Mouse (Mus musculus) gastrocnemius, postnatal 4 days (tissue): ENCODE data around the gene Fam53b. TPM values are rescaled to one million over a fixed set of nuclear protein-coding genes. Genes with fewer than 3 reads are reported as not detected.

Source experiments
- DNase-seq, 2 experiments: peaks; one replicate each; pipeline ENCODE4 v3.0.0; 2021 to 2022; ENCODE audit warnings: low spot score in 2 of 2, mixed read lengths in 2 of 2
- long read RNA-seq, 2 experiments: library from polyadenylated mRNA; stranded (forward); transcript quantifications; one replicate each; pipeline ENCODE4 v2.0.0; 2021
- total RNA-seq, 2 experiments: library from RNA; stranded (reverse); gene quantifications; 2 replicates each; pipeline ENCODE4 v1.2.3; 2021

The Fam53b gene
- total RNA-seq = 10 to 100 TPM; 44.6 to 48.9 TPM
- long read RNA-seq, experiment 1, full-length matches to known transcripts = 3 of 23 reads
- long read RNA-seq, experiment 1, partial matches to known transcripts = 2 of 23 reads
- long read RNA-seq, experiment 1, other reads (novel, unspliced or antisense) = 18 of 23 reads
- long read RNA-seq, experiment 2, full-length matches to known transcripts = 5 of 26 reads
- long read RNA-seq, experiment 2, partial matches to known transcripts = 6 of 26 reads
- long read RNA-seq, experiment 2, other reads (novel, unspliced or antisense) = 15 of 26 reads

DNA sequence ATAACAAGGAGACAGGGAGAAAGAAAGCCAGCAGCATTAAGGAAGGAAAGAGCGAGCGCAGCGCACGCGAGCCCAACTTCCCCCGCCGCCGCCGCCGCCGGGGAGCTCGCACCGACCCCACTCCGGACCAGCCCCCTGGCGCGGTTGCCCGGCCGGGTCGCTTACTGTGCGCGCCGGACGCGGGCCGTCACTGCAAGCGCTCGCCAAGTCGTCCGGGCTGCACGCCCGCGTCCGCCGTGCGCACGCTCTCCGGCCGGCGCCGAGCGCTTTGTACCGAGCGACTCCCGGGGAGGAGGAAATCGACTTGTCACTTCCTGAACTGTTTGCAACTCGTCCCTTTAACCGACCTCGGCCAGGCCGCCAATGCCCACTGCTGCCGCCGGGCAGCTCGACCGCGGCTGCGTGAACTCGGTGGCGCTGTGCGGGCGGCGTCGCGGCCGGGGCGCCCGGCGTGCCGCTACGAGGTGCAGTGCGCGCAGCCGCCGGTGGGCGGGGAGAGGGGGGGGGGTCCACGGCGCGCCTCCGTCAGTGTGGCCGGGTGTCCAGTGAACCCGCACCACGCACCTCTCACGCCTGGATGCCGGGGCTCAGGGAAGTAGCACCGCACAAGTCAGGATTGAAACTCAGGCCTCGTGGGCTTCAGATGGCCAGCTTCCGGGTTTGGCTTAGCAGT is at the start of gene Fam53b:
Fam53b (minus strand) TSS at position 471 of the 673 bp plus-strand sequence.
- peak; percentile 57 to 76 for DNase-seq

DNA sequence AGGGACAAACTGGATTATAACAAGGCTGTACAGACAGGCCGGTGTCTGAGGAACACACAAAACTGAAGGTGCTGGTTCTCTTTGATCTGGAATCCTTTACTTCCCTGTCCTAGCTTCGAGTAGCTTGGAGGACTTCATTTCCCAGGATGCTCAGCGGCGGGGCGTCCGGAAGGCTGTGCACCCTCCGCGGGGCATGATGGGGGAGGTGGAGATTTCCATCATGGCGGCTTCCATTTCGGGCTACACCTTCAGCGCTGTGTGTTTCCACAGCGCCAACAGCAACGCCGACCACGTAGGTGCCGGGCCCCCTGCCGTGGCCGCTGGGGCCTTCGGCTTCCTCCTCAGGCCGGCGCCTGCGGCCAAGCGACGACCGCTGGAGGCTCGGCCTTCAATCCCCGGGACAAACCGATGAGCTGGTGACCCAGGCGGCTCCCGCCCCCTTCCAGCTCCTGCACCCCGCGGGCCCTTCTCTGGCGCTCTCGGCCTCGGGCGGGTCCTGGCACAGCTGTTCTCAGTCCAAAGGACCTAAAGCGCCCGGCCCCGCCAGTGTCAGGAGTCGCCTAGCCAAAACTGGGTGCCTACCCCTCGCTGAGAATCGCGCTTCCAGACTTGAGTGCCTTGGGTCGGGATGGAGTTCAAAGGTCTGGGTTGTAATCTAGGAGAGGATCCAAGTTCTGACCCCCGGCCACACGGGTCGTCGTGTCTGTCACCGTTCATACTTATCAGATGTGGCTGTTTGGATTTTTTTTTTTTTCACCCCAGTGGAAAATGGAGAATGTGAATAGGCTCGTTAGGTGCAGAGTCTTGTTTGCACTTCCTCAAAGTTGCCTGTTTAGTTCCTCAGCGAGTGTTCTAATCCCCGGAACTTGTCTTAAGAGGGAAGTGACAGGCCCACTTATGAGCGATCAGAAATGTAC is 45.6 kb upstream of the Fam53b start, which contains the start of gene Abraxas2:
Abraxas2 (plus strand) TSS at position 184 of the 917 bp plus-strand sequence.
- DNase-seq = peak; percentile 73 to 88

DNA sequence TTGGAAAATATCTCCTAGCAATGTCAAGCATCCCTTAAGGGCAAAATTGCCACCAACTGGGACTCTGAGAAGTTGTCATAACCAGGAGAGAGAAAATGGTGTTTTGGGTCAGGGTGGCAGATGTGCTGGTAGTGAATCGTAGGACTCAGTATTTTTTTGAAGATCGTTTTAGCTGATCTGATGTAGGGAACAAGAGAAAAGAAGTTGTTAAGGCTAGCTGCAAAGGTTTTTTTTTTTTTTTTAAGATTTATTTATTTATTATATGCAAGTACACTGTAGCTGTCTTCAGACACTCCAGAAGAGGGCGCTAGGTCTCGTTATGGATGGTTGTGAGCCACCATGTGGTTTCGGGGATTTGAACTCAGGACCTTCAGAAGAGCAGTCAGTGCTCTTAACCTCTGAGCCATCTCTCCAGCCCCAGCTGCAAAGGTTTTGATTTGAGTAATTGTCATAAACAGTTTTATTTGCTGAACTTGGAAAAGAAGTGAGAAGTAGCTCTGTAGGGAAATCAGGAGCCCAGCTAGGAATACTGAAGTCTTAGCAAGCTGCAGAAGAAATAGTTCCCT is 44.4 kb upstream of the Fam53b start:
- DNase-seq = no peak

GRCm38 (mm10) chr7:132856083-132856482 is 42.4 kb upstream of the Fam53b start:
- no peak for DNase-seq

- DNase-seq = no peak
Observed at GRCm38 (mm10) chr7:132853946-132854345, 40.3 kb upstream of the Fam53b start.

- no peak for DNase-seq
Observed at GRCm38 (mm10) chr7:132853361-132853760, 39.7 kb upstream of the Fam53b start.

DNA sequence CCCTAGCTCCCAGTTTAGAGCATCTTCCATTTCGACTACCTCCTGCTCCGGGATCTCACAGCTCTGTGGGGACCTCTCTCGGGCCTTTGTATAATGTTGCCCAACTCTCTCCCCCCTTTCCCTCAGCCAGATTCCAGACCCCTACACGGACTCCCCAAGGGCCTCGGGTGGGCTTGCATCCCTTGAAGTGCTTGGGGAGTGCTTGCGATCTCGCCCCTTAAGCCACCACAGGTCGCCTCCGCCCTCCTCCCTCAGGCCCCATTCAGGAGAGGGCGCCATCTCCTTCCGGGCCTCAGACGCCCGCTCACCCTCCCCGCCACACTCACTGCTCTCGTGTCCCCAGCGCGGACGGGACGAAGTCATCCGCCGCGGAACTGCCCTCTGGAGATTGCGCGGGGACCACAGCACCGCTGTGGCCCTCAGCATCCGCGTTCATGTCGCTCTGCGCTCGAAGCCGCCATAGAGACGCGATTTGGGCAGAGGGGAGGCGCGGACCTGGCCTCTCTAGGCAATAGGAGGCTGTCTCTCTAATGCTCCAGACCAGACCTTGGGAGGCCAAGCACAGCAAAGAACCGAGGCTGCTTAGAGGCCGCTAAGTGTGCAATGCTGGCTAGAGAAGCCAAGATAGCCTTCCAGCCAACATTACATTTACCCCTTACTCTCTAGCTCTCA is 38.6 kb upstream of the Fam53b start, which contains the start of gene Eef1akmt2:
Eef1akmt2 (minus strand) TSS at position 501 of the 672 bp plus-strand sequence.
- peak; percentile 43 to 83 for DNase-seq

DNA sequence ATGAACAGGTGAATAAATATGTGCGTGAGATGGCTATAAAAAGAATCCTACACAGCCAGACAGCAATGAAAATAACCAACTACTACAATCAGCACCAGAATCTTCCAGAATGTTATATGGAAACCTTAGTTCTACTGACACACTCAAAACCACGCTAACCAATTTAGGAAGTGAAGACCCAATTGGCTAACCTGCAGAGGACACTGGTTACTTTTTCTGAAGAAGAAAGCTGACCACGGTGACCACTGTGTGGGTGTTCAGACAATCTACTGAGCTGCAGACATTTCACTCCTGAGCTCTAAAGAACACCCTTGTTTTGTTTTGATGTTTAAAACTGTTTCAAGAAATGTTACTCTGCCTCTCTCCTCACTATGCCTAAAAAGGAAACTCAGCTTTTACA is 29.5 kb upstream of the Fam53b start:
- no peak for DNase-seq

- DNase-seq = no peak
Observed at GRCm38 (mm10) chr7:132842455-132842854, 28.8 kb upstream of the Fam53b start.

DNA sequence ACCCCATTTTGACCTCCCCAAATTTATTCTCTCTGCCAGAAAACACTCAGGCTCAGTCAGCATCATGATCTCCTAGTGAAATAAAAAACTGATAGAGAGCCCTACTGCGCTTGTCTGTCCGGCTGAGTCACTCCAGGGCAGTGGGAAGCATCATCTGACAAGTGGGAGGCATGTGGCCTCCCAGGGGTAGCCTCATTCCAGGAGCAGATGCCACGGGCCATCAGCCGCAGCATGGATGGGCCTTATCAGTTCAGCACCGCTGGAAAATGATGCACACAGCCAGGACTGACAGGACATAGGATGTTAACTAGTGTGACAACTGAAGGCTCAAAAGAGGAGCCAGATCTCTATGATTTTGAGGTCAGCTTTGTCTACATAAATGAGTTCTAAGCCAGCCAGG is 27.6 kb upstream of the Fam53b start:
- DNase-seq = no peak

- no peak for DNase-seq
Observed at GRCm38 (mm10) chr7:132830955-132831354, 17.3 kb upstream of the Fam53b start.

GRCm38 (mm10) chr7:132824346-132825022 is 10.8 kb upstream of the Fam53b start:
- DNase-seq = no peak

DNA sequence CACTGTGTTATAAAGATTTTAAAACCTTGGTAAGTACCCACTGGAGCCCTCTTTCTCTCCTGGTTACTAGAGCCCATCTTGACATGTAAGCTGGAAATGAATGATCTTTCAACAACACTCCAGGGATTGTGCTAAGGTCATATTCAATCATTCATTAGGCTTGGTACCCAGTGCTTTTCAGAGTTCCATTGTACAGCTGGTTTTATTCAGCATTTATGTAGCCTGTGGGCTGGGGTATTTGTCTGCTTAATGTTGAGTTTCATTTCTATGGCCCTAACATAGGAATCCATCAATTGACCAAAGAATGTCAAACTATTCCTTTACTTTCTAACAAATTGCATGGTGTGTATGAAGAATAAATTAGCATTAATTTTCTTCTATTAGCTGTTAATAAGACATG is 10.1 kb upstream of the Fam53b start:
- no peak for DNase-seq

- no peak for DNase-seq
Observed at GRCm38 (mm10) chr7:132820692-132821091, 7.0 kb upstream of the Fam53b start.

DNA sequence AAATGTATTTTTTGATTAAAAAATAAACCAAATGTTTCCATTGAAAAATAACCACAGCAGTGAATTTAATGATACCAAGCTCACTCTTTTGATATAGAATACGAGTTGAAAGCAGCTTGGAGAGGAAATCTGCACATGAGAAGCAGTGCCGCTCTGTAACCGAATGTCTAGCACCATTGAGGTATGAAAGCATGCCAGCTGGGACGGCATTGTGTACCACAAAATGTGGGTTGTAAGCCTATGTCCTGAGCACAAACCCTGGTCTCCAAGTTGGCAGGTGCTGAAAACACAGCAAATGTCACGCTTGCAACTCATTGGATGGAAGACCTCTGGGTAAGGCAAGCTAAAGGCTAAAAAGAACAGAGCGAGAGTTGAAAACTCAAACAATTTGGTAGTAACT is 3.4 kb upstream of the Fam53b start:
- DNase-seq = no peak

- no peak for DNase-seq
Observed at GRCm38 (mm10) chr7:132816528-132816927, 2.8 kb upstream of the Fam53b start.

DNA sequence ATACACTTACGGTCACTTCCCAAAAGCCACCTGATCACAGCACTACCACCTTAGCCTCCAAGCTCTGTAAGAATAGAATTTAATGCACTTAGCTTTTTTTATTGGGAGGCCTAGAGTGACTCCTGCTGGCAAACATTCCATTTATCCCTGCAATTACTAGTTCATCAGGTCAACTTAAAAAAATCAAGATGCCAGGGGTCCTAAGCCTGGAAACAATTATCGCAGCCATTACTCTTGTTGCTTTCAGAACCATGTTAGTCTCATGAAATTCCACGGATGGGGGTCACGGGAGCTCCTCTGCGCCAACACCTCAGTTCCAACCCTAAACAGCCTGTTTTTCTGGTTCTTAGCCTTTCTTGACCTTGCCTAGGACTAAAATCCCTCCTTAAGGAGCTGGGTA is 1.4 kb upstream of the Fam53b start:
- DNase-seq = no peak

GRCm38 (mm10) chr7:132814089-132814450 is 384 bp upstream of the Fam53b start:
- no peak for DNase-seq

DNA sequence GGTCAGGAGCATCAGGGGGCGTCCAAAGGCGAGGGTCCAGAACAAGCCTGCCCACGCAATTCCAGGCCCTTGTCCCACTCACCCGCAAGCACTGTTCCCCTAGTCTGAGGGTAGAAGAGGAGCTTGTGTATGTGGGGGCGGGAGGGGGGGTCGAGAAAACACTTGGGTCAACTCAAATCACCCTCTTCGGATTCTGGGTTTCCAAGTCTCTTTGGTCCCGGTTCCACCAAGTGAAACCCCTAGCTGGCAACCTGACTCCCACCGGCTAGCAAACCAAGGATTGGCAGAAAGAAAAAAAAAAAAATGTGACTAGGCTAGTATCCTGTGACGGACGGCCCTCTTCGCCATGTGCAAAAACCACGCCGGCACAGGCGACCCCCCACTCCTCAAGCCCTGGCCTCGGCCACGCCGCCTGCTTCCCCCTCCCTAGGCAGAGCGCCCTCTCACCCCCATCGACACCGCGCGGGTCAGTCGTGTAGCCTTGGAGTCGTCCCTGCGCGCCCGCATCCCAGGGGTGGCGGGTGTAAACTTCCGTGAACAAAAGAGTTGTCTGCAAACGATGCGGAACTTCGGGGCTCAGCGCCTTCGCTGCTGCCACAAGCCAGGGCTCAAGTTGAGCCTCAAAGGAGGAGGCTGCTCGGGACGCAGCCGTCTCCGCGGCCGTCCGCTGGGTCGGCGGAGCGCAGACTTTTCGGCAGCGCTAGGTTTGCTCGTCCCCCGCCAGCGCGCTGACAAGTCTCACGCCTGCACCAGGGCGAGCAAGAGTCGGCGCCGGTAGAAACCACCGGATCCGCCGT is 869 bp downstream of the Fam53b start:
- DNase-seq = peak; percentile 51 to 62
